Mouse (Mus musculus) G1E (cell line): ENCODE data around the gene Polr2c.

ENCODE experiments used
- CTCF ChIP-seq: IDR thresholded peaks from 2 replicates; pipeline ENCODE4 v1.5.1; 2012; ENCODE audit warnings: low read depth, low read length, inconsistent platforms, mixed read lengths
- POLR2AphosphoS5 ChIP-seq: IDR thresholded peaks from 2 replicates; pipeline ENCODE4 v1.6.1; 2012; ENCODE audit warnings: low read depth, low read length, inconsistent platforms; ENCODE audit not compliant: insufficient replicate concordance

DNA sequence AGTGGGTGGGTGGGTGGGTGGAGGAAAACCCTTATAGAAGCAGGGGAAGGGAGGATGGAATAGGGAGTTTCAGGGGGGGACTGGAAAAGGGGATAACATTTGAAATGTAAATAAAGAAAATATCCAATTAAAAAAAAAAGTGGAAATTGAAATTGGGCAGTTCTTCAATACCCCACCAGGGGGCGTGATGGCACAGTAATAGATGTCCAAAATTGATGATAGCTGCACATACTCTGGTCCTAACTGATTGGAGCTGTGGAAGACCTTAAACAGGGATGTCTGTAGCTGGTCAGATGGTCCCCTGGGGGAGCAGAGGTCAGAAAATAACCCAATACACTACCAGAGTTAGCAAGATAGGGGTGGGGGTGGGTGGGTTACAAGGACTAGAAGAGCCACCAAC lies 42.7 kb upstream of the Polr2c start:
- peak; percentile 48; the same call in 1 of the 2 replicates for TF ChIP-seq CTCF
- no peak for TF ChIP-seq POLR2AphosphoS5
